Mouse (Mus musculus) E14TG2a.4 (cell line): ENCODE measurements around the gene Anxa5.

Experiments
- CTCF ChIP-seq: conservative IDR thresholded peaks from 2 replicates; pipeline ENCODE4 v1.5.1; 2014; ENCODE audit warnings: low read length
- NANOG ChIP-seq: IDR thresholded peaks from 2 replicates; pipeline ENCODE4 v1.6.1; 2014; ENCODE audit warnings: borderline replicate concordance, low read length, mixed read lengths
- POU5F1 ChIP-seq: IDR thresholded peaks from 2 replicates; pipeline ENCODE4 v1.6.1; 2014; ENCODE audit warnings: low read length, borderline replicate concordance

GRCm38 (mm10) chr3:36498224-36498623, 22.5 kb upstream of the Anxa5 start:
- TF ChIP-seq CTCF (no peak), NANOG (no peak), POU5F1 (no peak)
